Mouse (Mus musculus): ENCODE measurements around the gene Kif2c. TPM values are rescaled to one million over a fixed set of nuclear protein-coding genes. Genes with fewer than 3 reads are reported as not detected.

Kif2c gene
- polyA plus RNA-seq, 1 experiment from 2014 or later = 24.6 TPM

GRCm38 (mm10) chr4:117124218-117124517, 58.3 kb downstream of the Kif2c start:
- Histone ChIP-seq H3K36me3 (ENCODE audit: insufficient read depth, low read length) (0 out of 2 replicates have a peak, but pooled peaks cover 6% of the 10 kb centered on the region), H3K9ac (ENCODE audit: low read depth, low read length) (no peak overlapping the region), H3K4me1 (replicated peaks; ENCODE audit: insufficient read depth, low read length) (peaks cover 21% of the 10 kb centered on the region), H3K27ac (peak overlapping the region; percentile 88; the same call in 1 of the 2 replicates), H3K4me2 (ENCODE audit: low read length) (no peak overlapping the region), H3K4me3 (replicated peaks; ENCODE audit: low read depth, low read length) (no peak overlapping the region), H3K9me3 (replicated peaks; ENCODE audit: low read length) (no peaks in the 10 kb centered on the region), H3K27me3 (ENCODE audit: insufficient read depth, low read length) (no peaks in the 10 kb centered on the region)
- WGBS = 81% methylated on average over 3 of the region's 3 CpGs
- DNase-seq (ENCODE audit: low spot score) (no peak), ATAC-seq (replicated peaks; ENCODE audit: low FRiP score, low read depth) (no peak)
- no peak for TF ChIP-seq CTCF (IDR thresholded peaks at IDR 0.05; ENCODE audit: low read depth)

GRCm38 (mm10) chr4:117123546-117124217, 58.8 kb downstream of the Kif2c start:
- Histone ChIP-seq H3K9ac (ENCODE audit: low read depth, low read length) (no peak overlapping the region), H3K27me3 (ENCODE audit: insufficient read depth, low read length) (no peaks in the 10 kb centered on the region), H3K4me3 (replicated peaks; ENCODE audit: low read depth, low read length) (no peak overlapping the region), H3K4me1 (replicated peaks; ENCODE audit: insufficient read depth, low read length) (peaks cover 21% of the 10 kb centered on the region), H3K27ac (no peak overlapping the region), H3K36me3 (ENCODE audit: insufficient read depth, low read length) (0 out of 2 replicates have a peak, but pooled peaks cover 6% of the 10 kb centered on the region), H3K9me3 (replicated peaks; ENCODE audit: low read length) (no peaks in the 10 kb centered on the region), H3K4me2 (ENCODE audit: low read length) (no peak overlapping the region)
- ATAC-seq (replicated peaks; ENCODE audit: low FRiP score, low read depth) = no peak
- 67% methylated on average over 8 of the region's 9 CpGs for WGBS
- DNase-seq (ENCODE audit: low spot score) = no peak
- TF ChIP-seq CTCF (IDR thresholded peaks at IDR 0.05; ENCODE audit: low read depth) = no peak

GRCm38 (mm10) chr4:117122209-117122608, 60.2 kb downstream of the Kif2c start:
- ATAC-seq (replicated peaks; ENCODE audit: low FRiP score, low read depth) = no peak

GRCm38 (mm10) chr4:117120445-117121414, 61.7 kb downstream of the Kif2c start:
- Histone ChIP-seq H3K27me3 (ENCODE audit: insufficient read depth, low read length) (no peaks in the 10 kb centered on the region), H3K4me1 (replicated peaks; ENCODE audit: insufficient read depth, low read length) (peaks cover 13% of the 10 kb centered on the region), H3K4me2 (ENCODE audit: low read length) (peak overlapping the region; percentile 99), H3K27ac (peak overlapping the region; percentile 94), H3K9me3 (replicated peaks; ENCODE audit: low read length) (no peaks in the 10 kb centered on the region), H3K36me3 (ENCODE audit: insufficient read depth, low read length) (no peaks in the 10 kb centered on the region), H3K4me3 (replicated peaks; ENCODE audit: low read depth, low read length) (peak overlapping the region; percentile 56), H3K9ac (ENCODE audit: low read depth, low read length) (peak overlapping the region; percentile 68)
- peak; percentile 88 for TF ChIP-seq CTCF (IDR thresholded peaks at IDR 0.05; ENCODE audit: low read depth)
- ATAC-seq (replicated peaks; ENCODE audit: low FRiP score, low read depth) (peak; percentile 93), DNase-seq (ENCODE audit: low spot score) (peak; percentile 100)
- under 1% methylated on average over 69 of the region's 69 CpGs for WGBS

More at GRCm38 (mm10) chr4:117122209-117122608, 60.2 kb downstream of the Kif2c start:
- Histone ChIP-seq H3K4me2 (ENCODE audit: low read length) (no peak overlapping the region), H3K4me1 (replicated peaks; ENCODE audit: insufficient read depth, low read length) (peaks cover 21% of the 10 kb centered on the region), H3K27me3 (ENCODE audit: insufficient read depth, low read length) (no peaks in the 10 kb centered on the region), H3K27ac (no peak overlapping the region), H3K4me3 (replicated peaks; ENCODE audit: low read depth, low read length) (no peak overlapping the region), H3K9me3 (replicated peaks; ENCODE audit: low read length) (no peaks in the 10 kb centered on the region), H3K36me3 (ENCODE audit: insufficient read depth, low read length) (no peaks in the 10 kb centered on the region), H3K9ac (ENCODE audit: low read depth, low read length) (no peak overlapping the region)
- no peak for TF ChIP-seq CTCF (IDR thresholded peaks at IDR 0.05; ENCODE audit: low read depth)
- no peak for DNase-seq (ENCODE audit: low spot score)
- WGBS = 81% methylated on average over 4 of the region's 4 CpGs

GRCm38 (mm10) chr4:117120052-117120444, 62.4 kb downstream of the Kif2c start:
- H3K4me2 ChIP-seq (ENCODE audit: low read length) = peak overlapping the region; percentile 99
- H3K9ac ChIP-seq (ENCODE audit: low read depth, low read length) = peak overlapping the region; percentile 63
- DNase-seq (ENCODE audit: low spot score) = no peak
- 5% methylated on average over 10 of the region's 10 CpGs for WGBS
- peak overlapping the region; percentile 56 for H3K4me3 ChIP-seq (replicated peaks; ENCODE audit: low read depth, low read length)
- ATAC-seq (replicated peaks; ENCODE audit: low FRiP score, low read depth) = no peak; the same call in 1 of the 2 replicates
- TF ChIP-seq CTCF (IDR thresholded peaks at IDR 0.05; ENCODE audit: low read depth) = no peak
- peak overlapping the region; percentile 94 for H3K27ac ChIP-seq
- H3K27me3 ChIP-seq (ENCODE audit: insufficient read depth, low read length) = no peaks in the 10 kb centered on the region
- no peaks in the 10 kb centered on the region for H3K9me3 ChIP-seq (replicated peaks; ENCODE audit: low read length)
- no peaks in the 10 kb centered on the region for H3K36me3 ChIP-seq (ENCODE audit: insufficient read depth, low read length)
- H3K4me1 ChIP-seq (replicated peaks; ENCODE audit: insufficient read depth, low read length) = peaks cover 9% of the 10 kb centered on the region

- Histone ChIP-seq H3K4me3 (replicated peaks; ENCODE audit: low read depth, low read length) (peak overlapping the region; percentile 56), H3K9me3 (replicated peaks; ENCODE audit: low read length) (no peaks in the 10 kb centered on the region), H3K4me1 (replicated peaks; ENCODE audit: insufficient read depth, low read length) (peaks cover 6% of the 10 kb centered on the region; the same call in 1 of the 2 replicates), H3K27me3 (ENCODE audit: insufficient read depth, low read length) (no peaks in the 10 kb centered on the region), H3K4me2 (ENCODE audit: low read length) (peak overlapping the region; percentile 99), H3K27ac (peak overlapping the region; percentile 94), H3K9ac (ENCODE audit: low read depth, low read length) (peak overlapping the region; percentile 63), H3K36me3 (ENCODE audit: insufficient read depth, low read length) (no peaks in the 10 kb centered on the region)
- no peak for TF ChIP-seq CTCF (IDR thresholded peaks at IDR 0.05; ENCODE audit: low read depth)
- DNase-seq (ENCODE audit: low spot score) = no peak
- 78% methylated on average over 5 of the region's 5 CpGs for WGBS
- no peak for ATAC-seq (replicated peaks; ENCODE audit: low FRiP score, low read depth)
Measured at GRCm38 (mm10) chr4:117119636-117120035, 62.8 kb downstream of the Kif2c start.
